Mouse (Mus musculus) frontal cortex, postnatal 25 days (tissue): ENCODE measurements around the gene Spock1.
A peak's percentile ranks its signal among the peaks of the same experiment; 100 is the strongest.

Source experiments
- DNase-seq, 2 experiments: peaks; one replicate each; pipeline ENCODE4 v3.0.0; 2022; ENCODE audit warnings: low spot score in 2 of 2

Gene Spock1

DNA sequence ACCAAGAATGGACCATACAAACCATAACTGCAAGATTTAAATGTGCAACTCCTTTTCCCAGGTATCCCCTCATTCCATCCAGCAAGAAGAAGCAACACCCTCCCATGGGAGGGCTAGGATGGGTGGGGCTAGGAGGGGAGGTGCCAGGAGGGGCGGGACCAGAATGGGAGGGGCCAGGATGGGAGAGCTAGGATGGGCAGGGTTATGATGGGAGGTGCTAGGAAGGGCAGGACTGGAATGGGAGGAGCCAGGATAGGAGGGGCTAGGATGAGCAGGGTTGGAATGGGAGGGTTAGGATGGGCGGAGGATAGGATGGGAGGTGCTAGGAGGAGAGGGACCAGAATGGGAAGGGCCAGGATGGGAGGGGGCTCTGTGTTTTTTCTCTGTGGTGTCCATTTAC lies 175.9 kb downstream of the Spock1 start:
- DNase-seq: no peak

DNA sequence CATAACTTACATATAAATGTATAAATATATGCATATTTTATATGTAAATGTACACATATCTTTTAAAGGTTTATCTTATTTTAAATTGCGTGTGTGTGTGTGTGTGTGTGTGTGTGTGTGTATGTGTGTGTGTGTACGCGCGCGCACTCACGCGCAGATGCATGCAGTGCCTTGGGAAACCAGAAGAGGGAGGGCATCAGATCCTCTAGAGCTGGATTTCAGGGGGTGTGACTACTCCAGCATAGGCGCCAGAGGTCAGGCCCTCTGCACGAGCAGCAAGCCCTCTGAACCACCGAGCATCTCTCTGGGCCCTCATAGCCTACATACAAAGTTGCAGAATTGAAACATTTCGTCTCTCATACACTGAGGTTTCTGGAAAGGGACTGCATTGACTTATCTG lies 180.4 kb downstream of the Spock1 start:
- DNase-seq: no peak

DNA sequence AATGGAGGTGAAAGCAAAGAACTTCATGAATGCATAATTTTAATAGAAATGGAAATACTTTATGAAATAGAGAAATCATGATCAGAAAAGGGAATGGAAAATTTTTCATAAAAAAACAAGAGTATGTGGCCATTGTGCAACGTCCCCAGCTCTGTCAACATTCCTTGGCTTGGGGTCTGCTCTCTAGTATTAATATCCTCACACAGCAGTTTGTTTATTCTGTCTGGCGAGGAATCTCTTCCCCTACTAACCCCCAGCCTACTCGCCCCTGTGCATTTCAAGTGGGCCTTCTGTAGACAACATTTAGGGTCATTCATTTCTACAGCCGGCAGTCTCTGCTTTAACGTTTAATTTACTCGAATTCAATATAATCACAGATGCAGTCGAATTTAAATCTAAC lies 181.5 kb downstream of the Spock1 start:
- DNase-seq: no peak

DNA sequence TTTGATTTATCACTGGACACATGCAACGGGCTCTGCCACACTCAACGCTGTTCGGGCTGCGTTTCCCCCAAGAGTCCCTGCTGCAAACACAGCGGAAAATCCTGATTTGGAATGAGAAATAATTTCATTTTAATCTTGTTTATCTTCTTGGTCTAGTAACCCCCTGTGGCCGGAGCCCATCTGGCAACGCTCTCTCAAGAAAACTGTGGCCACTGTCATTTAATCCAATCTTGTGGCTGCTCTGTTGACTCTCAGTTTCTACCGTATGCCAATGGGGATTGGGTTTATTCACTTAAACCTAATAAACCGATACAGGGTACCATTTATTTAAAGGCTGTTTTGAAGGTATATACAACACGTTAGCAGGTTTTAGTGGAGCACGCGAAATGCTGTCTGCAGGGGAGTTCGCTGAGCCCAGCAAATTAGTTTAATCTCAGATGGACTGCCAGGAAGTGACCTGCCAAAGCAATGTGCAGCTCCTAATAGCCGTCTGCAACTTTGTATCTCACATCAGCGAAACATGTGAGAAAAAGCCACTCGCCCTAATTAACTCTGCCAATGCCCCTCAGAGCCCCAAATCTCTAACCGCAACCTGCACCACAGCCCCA lies 185.7 kb downstream of the Spock1 start:
- no peak for DNase-seq

DNA sequence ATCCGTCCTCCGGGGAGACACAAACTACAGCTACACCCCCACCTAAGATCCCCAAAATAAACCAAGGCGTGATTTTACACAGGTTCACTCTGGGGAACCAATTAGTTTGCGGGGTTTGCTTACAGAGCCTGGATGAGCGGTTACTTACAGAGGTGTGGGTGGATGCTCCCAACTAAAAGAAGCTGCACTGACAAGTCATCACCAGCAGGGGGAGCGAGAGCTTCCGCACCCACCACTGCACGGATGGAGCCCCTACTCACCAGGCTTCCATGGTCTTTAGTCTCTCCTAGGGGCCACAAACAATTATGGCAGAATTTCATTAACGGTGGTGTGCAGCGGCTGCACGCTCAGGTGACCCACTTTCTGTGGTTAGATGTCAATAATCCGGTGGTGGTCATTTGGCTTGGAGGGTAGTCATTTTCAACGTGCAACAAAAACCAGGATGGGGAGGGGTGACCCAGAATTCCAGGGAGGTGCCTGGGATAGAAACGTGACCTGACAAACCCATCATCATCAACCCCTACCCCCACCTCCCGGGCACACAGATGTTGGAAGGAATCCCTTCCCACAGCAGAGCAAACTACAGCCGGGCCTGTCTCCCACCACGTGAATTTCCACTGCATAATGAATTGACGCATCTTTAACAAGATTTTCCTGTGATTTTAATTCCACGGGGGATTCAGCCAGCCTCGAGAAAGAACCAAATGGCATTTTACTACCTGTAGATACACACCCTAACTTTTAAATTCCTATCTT lies 186.4 kb downstream of the Spock1 start:
- peak in 1 of 2 experiments; percentile 21 for DNase-seq

DNA sequence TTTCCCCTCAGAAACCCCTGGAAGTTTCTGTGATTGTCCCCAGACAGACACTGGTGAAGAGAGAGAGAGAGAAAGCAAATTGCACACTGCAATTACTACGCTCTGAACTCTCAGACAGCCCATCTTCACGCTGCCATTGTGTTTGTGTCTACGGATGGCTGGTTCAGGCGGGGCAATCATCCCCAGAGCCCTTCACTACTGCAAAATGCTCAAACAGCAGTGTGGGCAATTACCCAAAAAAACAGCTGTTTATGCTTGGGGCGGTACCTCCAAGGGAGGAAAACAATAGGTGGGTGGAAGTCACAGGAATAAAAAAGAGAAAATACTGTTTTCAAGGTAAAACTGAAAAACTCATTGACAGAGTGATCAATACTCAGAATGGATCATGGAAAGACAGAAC lies 190.0 kb downstream of the Spock1 start:
- no peak for DNase-seq

DNA sequence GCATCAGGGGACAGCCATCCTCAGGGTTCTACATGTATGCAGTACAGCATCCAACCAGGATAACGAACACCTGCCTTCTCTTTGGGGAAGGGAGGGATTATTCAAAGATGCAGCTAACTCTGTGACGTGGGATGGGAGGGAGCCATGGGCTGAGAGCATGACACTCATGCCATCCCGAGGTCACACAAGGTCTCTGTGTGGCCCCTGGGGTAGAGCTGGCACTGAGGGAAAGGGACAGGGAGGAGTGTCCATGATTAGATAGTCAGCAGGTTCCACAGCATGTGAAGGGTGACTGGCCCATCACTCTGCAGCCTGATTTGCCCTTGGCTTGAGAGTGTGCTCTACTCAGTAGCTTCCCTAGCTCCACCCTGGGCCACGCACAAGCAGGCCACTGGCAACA lies 195.2 kb downstream of the Spock1 start:
- DNase-seq: no peak

DNA sequence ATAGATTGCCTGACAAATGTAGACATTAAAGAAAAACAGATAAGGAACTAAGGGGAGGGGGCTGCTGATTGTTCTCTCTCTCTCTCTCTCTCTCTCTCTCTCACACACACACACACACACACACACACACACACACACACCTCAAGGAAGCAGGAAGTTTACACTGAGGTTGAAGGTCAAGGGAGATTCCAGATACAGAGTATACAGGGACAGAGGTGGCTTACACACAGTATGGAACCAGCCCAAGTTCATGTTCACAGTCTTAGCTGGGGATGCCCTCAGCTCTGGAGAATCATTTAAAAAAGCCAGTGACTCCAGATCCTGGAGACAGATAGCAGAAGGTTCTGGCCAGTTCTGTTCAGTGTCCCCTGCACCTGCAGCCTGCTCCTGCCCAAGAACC lies 199.7 kb downstream of the Spock1 start:
- no peak for DNase-seq

DNA sequence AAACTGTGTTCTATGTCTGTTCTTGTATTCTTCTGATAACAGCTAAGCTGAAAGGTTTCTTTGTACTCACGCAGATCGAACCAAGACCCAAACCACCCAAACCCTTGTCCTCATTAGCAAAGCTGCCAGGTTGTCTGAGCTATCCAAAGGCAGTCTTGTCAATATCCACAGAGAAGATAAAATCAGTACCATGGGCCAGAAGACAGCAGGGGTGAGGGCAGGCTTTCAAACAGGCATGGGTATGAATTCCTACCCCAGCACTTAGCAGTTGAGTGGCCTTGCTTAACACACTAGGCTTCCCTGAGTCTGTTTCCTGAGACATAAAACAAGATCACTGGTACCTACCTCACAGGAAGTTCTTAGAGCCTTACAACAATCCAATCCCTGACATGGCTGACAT lies 205.2 kb downstream of the Spock1 start:
- no peak for DNase-seq

DNA sequence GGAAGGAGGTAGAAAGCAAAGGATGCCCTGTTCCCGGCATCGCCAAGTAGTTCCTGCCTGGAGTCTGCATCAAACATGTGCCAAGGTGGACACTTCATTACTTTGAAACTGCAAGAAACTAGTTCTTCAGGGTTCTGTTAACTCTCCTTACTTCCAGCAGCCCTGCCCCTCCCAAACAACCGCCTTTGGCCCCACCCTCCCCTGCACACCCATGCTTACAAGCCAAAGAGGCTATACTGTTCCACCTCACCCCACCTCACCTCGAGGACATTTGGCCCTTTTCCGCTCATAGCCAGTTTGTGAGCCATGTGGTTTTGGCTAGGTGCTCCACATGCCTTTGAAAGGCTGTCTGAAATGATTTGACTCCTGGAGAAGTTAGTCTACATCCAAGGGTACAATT lies 211.4 kb downstream of the Spock1 start:
- no peak for DNase-seq

DNA sequence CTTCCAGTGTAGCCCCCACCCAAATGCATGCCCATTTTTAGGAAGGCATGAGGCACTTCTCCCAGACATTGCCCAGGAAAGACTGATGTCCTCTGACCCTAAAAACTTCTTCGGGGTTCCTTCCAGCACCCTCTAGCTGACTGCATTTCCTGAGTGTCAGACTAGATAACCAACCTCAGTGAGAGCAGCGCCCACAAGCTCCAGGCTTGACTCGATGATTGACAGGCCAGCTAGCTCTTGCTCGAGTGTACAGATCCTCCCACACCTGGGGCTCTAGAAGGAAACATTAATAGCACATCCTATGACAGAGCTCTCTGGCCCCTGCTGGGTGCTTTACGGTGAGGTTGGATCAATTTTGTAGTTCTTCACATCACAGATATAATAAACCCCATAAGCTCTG lies 219.2 kb downstream of the Spock1 start:
- no peak for DNase-seq

DNA sequence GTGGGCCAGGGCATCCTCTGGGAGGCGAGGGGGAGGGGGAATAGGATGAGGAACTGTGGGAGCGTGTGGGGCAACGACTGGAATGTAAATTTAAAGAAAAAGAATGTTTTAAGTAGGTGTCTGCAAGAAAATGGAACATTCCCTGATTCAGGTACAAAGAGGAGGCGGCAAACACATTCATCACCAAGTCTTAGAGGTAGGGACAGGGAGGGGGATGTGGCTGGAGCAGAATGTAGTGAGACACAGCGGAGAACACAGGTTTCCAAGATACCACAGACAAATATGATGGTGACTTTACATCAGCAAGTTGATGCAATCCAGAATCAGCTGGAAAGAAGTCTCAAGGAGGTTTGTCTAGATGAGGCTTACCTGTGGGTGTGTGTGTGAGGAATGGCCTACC lies 221.7 kb downstream of the Spock1 start:
- DNase-seq: no peak

DNA sequence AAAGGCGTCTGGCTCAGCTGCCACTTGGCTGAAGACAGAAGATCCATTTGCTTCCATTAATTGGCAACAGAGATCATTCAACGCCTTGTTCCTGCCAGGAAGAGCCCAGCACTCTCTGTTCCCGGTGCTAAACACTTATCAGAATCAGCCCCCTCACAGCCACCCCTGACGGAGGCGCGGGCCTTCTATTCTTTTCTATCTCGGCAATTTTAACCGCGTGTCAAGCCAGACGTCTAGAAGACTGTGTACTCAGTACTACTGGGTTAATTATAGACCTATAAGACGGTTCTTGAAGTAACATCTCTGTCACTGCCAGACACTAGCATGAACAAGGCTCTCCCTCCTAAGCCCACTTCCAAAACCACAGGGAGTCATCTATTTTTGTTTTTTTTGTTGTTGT lies 222.9 kb downstream of the Spock1 start:
- DNase-seq: peak in 1 of 2 experiments; percentile 27

DNA sequence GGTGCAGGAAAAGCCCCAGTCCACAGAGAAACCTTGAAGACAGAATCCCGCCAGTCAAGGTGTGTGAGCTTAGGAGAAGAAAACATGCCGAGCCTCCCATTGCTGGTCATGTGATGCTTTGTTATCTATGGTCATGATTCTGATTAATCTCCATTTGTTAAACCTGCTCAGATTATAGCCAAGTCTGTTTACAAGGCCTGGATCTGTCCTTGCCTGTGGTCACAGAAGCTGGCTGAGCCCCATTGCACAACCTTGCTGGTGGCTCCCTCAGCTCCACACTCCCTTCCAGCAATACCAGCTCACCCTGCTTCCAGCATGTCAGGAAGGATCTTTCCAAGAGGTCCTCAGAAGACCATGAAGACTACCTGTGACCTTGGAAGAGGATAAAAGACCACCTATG lies 228.5 kb downstream of the Spock1 start:
- no peak for DNase-seq

DNA sequence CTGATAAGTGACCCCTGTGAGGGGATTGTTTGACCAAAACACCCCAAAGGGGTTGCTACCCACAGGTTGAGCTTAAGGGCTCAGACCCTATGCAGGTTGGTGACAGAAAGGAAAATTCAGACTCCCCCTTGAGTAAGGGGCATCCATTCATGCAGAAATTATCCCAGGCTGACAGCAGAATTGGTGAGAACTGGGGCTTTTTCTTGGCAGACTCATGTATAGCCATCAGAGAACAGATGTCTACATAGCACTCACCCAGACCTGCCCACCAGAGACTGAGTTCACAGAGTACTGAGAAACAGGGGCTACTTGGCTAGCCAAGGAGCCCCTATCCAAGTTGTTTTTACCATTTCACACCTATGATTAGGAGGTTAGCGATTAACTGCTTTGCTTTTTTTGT lies 231.3 kb downstream of the Spock1 start:
- DNase-seq: no peak

DNA sequence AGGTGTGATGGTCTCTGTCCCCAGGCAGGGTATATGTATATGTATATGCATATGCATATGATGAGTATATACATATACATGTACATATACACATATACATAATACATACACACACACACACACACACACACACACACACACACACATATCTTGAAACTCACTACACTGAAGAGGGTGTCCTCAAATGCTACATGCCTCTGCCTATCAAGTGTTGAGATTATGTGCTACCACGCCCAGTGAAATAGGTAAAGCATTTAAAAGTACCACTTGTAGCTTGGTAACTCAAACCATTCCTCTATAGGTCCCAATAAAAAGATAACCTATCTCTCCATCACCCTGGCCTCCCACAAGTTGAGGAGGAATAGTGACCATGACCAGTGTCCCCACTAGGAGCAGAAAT lies 234.7 kb downstream of the Spock1 start:
- DNase-seq: no peak

DNA sequence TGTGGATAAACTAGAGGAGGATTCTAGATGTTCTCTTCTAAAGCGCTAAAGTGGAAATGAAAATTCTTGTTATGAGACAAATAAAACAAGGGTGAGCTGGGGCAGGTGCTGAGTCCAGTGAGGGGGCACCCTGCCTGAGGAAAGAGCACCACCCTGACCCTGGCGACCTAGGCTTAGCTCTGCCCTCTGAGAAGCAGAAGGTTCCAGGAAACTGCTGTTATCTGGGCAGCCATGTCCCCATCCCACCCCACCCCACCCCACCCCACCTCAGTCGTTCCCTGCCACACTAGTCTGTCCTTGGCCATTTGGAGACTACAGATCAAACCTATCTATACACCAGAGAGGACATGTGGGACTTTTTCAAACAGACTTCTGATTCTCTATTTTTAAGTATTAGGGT lies 235.4 kb downstream of the Spock1 start:
- DNase-seq: no peak

DNA sequence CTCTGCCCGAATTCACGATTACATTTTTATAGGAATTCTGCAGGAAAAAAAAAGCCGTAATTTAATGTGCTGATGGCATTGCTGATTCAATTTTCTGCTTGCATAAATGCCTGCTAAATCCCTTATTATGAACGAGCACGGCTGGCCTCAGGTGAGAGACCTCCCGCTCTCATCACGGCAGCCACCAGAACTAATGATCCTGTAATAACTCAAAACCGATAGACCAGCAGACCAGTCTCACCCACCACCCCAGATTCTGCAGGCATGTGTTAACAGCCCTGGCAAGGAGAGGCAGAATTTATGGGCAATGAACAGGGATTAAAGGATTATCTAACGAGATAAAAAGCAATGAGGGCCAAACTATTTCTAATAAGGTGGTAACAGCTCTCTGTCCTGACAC lies 236.2 kb downstream of the Spock1 start:
- DNase-seq: no peak

DNA sequence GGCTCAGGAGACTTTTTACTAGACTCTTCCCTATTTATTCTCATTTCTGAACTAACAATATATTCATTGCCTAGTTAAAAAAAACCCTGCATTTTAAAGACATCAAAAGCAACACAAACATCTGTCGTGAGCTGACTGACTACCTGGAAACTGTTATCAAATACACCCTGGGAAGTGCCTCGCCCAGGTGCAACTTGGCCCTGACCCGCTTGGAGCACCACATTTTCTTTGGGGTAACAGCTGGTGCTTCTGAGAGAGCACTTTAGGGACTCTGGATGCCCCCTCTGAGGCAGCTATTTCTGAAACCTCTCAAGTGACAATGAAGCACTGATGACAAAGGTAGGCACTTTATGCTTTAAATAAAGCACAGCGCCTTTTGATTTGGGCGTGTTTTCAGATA lies 236.8 kb downstream of the Spock1 start:
- DNase-seq: no peak

DNA sequence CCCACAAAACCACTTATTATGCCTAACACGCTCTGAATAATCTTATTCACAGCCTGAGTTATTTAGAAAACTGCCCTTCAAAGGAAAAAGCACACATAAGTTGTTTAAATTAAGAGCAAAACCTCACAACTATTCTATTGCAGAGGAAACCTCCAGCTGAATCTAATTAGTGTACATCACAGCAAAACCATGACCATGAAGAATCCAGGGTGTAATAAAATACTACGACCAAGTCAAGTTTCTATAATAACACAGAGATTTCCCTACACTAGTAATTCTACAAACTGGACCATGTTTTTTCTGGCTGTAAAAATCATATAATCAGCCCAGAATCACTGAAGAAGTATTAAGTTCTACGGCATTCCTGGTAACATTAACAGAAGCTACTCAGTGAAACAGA lies 240.5 kb downstream of the Spock1 start:
- no peak for DNase-seq

DNA sequence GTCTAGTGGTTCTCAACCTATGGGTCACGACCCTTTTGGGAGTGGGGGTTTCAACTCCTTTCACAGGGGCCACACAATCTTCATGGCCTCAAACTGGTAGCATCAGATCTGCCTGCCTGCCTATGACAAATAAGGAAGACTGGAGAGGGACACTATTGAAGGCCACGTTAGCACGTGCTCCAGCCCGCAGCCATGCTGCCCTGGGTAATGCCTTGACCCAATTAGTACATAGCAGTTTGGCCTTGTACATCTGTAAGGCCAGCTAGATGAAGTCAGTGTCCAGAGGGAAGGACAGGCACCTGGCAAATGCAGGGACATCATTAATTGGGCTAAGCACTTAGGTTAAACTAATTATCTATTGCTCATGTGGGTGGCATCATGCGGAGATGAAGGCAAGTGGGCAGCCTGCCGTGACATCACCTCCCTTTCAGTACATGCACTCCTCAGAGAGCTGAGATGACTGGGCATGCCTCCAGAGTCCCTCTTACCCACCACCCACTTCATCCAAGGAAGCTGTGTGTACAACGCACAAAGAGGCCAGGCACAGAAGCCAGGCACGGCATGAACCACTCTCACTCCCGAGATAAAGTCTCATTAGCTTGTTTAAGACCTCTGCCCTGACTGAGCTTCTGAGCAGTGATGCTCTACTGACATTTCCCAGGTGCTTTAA lies 241.8 kb downstream of the Spock1 start:
- no peak for DNase-seq

DNA sequence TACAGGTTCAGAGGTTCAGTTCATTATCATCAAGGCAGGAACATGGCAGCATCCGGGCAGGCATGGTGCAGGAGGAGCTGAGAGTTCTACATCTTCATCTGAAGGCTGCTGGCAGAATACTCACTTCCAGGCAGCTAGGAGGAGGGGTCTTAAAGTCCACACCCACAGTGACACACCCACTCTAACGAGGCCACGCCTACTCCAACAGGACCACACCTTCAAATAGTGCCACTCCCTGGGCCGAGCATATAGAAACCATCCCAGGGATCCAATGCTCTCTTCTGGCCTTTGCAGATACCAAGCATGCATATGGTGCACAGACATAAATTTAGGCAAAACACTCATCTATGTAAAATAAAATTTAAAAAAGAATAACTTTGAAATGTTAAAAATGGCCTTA lies 245.6 kb downstream of the Spock1 start:
- no peak for DNase-seq

DNA sequence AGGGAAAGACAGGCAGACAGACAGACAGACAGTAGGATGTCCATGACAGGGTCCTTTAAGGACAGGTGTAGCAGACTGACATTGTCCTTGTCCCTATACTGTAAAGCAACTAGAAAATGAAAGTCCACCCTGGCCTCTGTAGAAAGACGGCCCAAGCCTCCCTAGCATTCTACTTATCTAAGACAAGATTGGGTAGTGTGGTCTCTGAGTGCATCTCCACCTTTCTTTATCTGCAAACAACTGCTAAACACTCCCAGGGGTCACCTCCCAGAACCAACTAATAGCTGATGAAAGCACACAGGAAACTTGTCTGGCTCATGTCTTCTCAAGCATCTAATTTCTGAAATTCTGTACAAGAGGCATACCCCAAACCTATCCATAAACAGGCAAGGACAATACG lies 247.6 kb downstream of the Spock1 start:
- DNase-seq: no peak
